Mouse (Mus musculus): ENCODE measurements at regions not wholly inside any gene's neighbourhood (a gene's known extent, or its start where the extent isn't known, plus 50 kb on each side); places are given as distances from the start of the nearest gene placed in this dataset.
A peak's percentile ranks its signal among the peaks of the same experiment; 100 is the strongest.
"Not testable (repeated sequence)": the region's sequence is repeated elsewhere in the genome, so short reads cannot be mapped to it uniquely, and the experiment has no call there.

GRCm38 (mm10) chr11:40536236-40536765, 158.7 kb downstream of the Mat2b start:
- DNase-seq (ENCODE audit: low spot score in 2 of 2), result no peak

- no peak for DNase-seq (ENCODE audit: low spot score in 2 of 2)
Observed at GRCm38 (mm10) chr11:40510325-40511239, 184.4 kb downstream of the Mat2b start.

- no peak for DNase-seq (ENCODE audit: low spot score in 2 of 2)
Observed at GRCm38 (mm10) chr11:40491599-40491998, 203.4 kb downstream of the Mat2b start.

GRCm38 (mm10) chr11:40478171-40478570, 216.8 kb downstream of the Mat2b start:
- DNase-seq (ENCODE audit: low spot score in 2 of 2), result not testable (repeated sequence)

- DNase-seq (ENCODE audit: low spot score in 2 of 2), result no peak
Observed at GRCm38 (mm10) chr11:40477294-40477693, 217.7 kb downstream of the Mat2b start.

- DNase-seq (ENCODE audit: low spot score in 2 of 2), result peak in 1 of 2 experiments; percentile 65
Observed at GRCm38 (mm10) chr11:40469080-40469705, 225.8 kb downstream of the Mat2b start.

DNA sequence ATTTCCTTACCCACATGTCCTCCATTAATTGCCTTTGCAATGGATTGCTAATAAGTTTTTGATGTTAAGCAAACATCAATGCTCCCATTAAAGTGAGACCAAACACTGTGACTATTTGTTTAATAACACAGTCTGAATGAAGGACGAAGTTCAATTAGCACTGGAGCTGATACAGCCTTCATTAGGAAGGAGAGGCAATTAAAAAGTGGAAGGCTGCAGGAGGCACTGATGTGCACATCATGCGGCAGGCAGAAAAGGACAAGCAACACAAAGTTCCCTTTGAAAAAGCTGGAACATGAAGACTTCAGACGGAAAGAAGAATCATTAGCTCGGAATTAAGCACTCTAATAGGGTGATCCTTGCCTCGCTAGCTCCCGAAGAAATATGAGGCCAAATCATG, 238.4 kb downstream of the Mat2b start:
- no peak for DNase-seq (ENCODE audit: low spot score in 2 of 2)

DNA sequence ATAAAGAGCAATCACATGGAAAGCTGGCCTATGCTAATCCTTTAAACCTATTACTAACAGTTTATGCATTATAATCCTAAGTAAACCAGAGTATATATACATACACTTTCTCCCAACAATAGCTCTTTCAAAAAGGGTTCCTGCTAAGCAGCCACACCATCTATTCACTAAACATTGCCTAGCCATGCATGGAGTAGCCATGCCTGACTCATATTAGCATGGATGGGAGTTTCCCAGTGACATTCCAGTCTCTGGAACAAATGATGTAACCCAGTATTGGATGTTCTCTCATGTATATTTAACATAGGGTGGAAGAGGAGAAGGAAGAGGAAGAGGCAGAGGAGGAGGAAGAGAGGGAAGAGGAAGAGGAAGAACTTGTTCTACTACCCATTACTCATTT, 240.0 kb downstream of the Mat2b start:
- not testable (repeated sequence) for DNase-seq (ENCODE audit: low spot score in 2 of 2)

DNA sequence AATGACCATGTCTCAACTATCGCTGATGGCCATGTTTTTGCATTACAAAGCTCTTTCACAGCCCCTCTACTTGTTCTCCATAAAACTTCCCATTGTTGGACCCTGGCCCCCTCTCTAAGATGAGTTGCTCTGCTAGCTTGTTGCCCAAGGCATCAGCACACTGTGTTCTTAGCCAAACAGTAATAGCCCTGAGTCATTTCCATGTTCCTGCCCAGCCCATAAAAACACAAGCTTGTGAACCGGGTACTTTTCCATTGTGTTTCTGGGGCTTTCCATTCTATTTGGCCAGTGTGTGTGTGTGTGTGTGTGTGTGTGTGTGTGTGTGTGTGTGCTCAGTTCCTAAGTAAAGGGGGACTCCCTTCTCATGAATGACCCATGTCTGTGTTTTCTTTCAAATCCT, 248.2 kb downstream of the Mat2b start:
- DNase-seq (ENCODE audit: low spot score in 2 of 2), result no peak

GRCm38 (mm10) chr11:40434002-40434401, 261.0 kb downstream of the Mat2b start:
- no peak for DNase-seq (ENCODE audit: low spot score in 2 of 2)

DNA sequence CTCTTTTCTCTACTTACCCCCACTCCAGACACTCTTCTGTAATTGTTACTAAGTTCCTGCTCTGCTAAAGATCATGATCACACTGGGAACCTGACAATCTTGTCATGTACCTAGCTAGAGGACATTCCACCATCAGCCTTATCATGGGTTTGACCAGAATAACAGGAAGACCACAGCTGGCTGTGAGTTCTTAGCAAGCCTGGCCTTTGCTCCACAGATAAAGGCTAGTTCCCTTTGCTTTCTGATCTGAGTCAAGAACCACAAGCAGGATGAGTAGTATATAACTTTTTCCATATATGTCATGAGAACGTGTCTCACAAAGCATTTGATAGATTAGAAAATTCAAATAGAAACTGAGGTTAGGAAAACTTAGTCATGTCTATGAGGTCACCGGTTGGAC, 266.1 kb downstream of the Mat2b start:
- DNase-seq (ENCODE audit: low spot score in 2 of 2), result no peak

- DNase-seq (ENCODE audit: low spot score in 2 of 2), result no peak
Observed at GRCm38 (mm10) chr11:40424316-40424715, 270.7 kb downstream of the Mat2b start.

DNA sequence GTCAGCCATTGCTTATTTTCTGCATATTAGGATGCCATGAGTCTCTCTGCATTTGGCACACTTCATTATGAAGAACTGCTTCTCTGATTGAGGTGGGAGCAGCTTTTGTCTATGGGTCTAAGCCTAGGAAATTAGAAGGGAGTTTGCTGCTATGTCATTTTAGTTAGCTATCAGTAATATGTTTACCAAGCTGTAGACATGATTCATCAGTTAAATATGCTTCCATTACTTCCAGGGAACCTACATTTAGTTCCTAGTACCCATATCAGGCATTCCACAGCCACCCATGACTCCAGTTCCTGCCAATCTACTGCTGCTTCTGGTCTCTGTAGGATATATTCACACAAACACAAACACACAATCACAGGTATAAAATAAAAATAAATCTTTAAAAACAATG, 287.4 kb downstream of the Mat2b start:
- no peak for DNase-seq (ENCODE audit: low spot score in 2 of 2)

DNA sequence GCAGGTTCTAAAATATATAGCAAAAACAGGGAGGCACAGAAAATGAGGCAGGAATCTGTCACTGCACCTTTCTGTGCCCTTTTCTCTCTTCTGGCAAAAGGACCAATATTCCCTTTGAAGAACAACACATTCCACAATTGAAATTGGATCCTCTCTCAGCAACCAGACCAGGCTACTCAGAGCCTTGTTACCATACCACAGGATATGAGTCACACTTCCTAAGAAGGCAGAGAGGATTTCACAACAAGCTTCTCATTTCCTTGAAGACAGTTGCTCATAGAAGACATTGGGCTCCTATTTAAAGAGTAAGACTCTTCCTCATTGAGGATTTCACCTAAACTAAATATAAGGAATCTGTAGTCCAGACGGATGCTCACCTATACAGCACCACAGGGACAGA, 292.8 kb downstream of the Mat2b start:
- peak in 1 of 2 experiments; percentile 7 for DNase-seq (ENCODE audit: low spot score in 2 of 2)

GRCm38 (mm10) chr11:40397453-40398104, 297.4 kb downstream of the Mat2b start:
- peak in 1 of 2 experiments; percentile 7 for DNase-seq (ENCODE audit: low spot score in 2 of 2)

- peak in 1 of 2 experiments; percentile 16 for DNase-seq (ENCODE audit: low spot score in 2 of 2)
Observed at GRCm38 (mm10) chr11:40395331-40395730, 299.7 kb downstream of the Mat2b start.

- DNase-seq (ENCODE audit: low spot score in 2 of 2), result no peak
Observed at GRCm38 (mm10) chr11:40394864-40395266, 300.1 kb downstream of the Mat2b start.

DNA sequence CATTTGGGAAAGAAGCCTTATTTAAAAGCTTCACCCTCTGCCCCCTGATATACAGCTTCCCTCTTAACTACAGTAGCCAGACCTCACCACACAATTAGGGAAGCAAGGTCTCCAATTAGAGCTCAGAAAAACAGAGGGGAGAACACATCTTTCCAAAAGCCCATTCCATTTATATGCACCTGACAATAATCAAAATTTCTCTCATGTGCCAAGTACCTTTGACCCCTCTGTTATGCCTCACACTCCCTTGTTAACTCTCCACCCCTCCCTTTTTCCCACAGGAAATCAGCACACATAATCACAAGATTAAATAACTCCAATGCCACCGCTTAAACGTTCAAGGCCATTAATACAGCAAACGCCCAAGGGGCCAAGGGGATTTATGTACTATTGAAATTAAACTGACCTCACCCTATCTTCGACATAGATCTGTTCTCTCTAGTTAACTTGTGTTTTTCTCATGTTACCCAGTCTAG, 300.7 kb downstream of the Mat2b start:
- no peak for DNase-seq (ENCODE audit: low spot score in 2 of 2)

DNA sequence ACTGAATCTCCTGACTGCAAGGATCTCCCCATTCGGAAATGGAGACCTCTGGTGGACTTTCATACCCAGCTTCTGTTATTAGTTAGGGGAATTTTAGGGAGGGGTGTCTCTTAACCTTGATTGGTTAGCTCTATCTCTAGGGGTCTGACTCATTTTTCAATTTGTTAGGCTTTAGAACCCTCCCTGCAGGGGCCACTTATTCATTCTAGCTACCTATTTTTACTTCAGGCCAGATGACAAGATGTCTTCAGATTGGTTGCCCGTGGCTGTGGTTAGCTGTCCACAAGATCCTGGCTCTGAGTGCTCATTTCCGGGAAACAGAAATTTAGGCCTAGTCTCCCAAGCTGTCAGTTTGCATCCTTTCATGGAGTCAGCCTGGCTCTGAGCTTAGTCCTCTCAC, 314.3 kb downstream of the Mat2b start:
- no peak for DNase-seq (ENCODE audit: low spot score in 2 of 2)

DNA sequence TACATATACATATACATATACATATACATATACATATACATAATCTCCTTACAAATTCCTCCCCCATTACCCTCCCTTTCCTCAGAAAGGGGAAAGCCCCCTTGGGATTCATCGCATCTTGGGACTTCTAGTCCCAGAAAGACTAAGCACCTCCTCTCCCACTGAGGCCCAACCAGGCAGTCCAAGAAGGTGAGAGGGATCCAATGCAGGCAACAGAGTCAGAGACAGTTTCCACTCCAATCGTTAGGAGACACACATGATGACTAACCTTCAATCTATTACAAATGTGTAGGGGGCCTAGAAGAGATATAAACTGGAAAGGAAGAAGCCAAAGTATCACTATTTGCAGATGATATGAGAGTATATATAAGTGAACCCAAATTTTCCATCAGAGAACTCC, 323.3 kb downstream of the Mat2b start:
- DNase-seq (ENCODE audit: low spot score in 2 of 2), result no peak

GRCm38 (mm10) chr11:40366573-40366972, 328.4 kb downstream of the Mat2b start:
- DNase-seq (ENCODE audit: low spot score in 2 of 2), result no peak

GRCm38 (mm10) chr11:40362530-40363185, 332.3 kb downstream of the Mat2b start:
- no peak for DNase-seq (ENCODE audit: low spot score in 2 of 2)
